Mouse (Mus musculus) lung, postnatal 14 days (tissue): ENCODE results near the gene Ms4a18.
"Not testable (repeated sequence)": the region's sequence is repeated elsewhere in the genome, so short reads cannot be mapped to it uniquely, and the experiment has no call there.

Experiments
- DNase-seq: peaks from one replicate; pipeline ENCODE4 v3.0.0; 2021

Gene Ms4a18

DNA sequence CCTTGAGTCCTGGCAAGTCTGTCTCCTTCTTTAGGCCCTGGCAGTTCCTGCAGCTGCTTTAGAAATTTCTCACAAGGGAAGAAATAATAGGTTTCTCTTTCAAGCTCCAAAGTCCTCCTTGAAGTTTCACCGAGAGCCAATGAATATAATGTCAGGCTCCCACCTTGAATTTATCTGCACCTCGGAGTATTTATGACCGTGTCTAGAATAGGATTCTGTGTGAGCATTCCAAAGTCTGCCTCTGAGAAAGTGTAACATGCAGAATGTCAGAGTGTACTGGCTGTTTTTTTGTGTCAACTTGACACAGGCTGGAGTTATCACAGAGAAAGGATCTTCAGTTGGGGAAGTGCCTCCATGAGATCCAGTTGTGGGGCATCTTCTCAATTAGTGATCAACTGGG lies at the start of gene Ms4a18:
TSS of gene Ms4a18 (minus strand) at position 141 of the 400 bp plus-strand sequence.
- DNase-seq = no peak

DNA sequence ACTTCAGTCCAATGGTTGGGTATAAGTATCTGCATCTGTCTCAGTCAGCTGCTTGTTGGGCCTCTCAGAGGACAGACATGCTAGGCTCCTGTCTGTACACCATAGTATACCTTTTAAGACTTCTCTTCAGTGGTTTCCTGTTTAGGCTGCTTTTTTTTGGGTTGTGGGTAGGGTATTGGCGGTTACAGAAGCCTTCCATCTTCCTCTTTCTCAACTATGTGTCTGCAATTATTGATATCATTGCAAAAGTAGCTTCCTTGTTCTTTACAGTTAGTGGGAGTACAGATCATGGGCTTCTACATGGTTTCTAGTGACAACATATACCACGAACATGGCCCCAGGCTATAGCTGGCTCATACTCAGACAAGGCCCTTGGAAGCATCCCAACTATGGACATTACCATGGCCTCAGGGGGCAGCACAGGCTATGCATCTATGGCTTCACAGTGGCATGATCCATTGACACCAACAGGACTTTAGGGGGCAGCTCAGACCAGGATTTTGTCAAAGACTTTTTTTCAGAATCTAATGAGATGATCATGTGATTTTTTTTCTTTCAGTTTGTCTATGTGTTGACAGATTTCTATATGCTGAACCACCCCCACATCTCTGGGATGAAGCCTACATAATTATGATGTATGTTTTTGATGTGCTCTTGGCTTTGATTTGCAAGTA lies 47.5 kb upstream of the Ms4a18 start:
- DNase-seq = no peak

DNA sequence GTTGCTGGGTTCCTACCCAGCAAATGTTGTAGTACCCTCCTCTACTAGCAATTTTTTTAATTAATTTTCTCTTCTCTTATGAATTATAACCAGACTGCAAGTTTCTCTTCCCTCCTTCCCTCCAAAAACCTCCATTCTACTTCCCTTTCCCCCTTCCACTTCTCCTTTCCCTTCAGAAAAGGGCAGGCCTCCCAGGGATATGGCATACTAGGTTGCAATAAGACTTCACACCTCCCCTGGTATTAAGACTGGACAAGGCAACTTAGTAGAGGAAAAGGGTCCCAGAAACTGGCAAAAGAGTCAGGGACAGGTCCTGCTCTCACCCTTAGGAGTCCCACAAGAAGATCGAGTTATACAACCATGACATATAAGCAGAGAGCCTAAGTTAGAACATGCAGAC lies 43.1 kb upstream of the Ms4a18 start:
- no peak for DNase-seq

GRCm38 (mm10) chr19:11059967-11060366 lies 42.1 kb upstream of the Ms4a18 start:
- DNase-seq = no peak

DNA sequence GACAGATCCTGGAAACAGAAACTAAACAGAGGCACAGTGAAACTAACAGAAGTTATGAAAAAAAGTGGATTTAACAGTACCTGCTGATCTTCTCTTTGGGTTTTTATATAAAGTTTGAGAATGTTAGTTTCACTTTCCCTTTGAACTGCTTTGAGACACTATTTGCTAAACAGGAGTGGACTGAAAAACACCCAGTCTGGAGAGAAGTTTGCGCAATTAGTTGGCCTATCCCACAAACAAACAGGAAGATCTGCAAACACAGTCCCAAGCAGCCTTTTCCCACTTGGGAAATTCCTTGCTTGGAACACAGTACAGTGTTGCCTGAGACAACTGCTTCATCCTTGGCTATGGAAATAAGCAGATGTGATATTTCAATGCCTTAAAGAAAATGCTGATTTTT lies 37.9 kb upstream of the Ms4a18 start:
- not testable (repeated sequence) for DNase-seq

DNA sequence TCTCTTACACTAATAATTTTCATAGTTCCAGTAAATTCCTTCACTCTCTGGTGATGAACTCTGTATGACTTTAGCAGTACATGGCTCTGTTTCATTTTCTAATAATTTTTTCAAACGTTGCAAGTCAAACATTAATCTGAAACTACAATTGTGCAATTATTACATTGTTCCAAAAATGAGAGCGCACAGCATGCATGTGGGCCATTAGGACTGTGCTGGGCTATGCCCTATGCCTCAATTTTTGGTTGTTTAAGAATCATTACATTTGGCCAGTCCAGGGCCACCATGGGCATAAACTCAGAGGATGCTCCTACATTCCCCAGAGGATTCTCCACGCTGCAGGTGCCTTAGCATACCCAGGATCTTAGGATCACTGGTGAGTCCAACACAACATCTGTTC lies 35.4 kb upstream of the Ms4a18 start:
- DNase-seq = no peak

DNA sequence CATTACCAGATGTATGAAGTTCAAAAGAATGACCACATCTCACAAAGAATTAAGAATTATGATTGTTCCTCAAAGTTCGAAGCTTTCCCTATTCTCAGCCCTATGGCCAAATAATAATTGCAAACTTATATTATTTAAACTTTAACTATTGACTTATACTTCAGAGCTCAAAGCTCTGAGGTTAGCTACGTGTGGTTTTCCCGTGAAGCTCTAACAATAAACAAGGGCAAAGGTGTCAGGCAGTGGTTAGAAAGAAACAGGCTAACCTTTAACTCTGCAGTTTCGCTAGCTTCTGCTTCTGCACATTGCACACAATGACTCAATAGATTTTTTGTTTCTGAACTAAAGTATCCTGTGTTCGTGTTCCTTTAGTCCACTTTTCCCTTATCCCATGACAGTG lies 35.0 kb upstream of the Ms4a18 start:
- DNase-seq = no peak

DNA sequence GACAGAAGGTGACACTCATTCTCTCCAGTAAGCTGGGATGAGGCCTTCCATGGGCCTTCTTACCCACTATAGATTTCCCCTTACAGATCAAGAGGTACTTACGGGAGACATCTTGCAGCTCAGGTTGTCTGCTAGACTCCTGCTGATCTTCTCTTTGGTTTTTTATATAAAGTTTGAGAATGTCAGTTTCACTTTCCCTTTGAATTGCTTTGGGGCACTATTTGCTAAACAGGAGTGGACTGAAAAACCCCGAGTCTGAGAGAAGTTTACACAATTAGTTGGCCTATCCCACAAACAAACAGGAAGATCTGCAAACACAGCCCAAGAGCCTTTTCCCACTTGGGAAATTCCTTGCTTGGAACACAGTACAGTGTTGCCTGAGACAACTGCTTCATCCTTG lies 32.5 kb upstream of the Ms4a18 start:
- no peak for DNase-seq

DNA sequence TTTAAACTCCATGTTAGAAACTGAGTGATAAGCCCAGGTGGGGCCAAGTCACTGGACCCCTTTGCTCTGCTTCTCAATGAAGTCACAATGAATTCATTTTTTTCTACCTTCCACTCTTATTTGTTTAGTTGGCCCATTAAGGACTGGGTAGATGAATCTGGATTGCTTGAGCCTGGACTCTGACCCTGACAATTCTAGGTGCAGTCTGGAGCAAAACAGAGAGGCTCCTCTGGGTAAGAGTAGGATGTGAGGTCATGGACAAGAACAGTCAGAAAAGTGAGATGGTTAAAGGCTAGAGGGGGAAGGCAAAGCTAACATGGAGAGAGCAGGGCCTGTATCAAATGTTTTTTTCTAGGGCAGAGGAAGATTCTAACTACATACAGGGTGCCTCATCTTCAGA lies 31.6 kb upstream of the Ms4a18 start:
- DNase-seq = no peak

DNA sequence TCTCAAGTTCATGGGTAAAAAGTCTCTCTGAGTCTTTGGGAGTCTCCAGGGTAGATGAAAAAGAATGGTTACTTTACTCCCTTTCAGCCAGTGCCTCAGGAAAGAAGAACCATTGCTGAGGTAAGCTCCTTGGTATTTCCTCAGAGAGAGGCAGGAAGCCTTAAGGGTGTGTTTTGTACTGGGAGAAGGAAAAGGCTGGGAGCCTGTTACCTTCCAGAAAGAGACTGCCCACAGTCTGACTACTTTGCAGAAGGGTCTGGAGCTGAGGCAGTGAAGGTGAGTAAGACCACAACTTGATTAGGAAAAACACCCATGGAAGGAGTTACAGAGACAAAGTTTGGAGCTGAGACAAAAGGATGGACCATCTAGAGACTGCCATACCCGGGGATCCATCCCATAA lies 30.7 kb upstream of the Ms4a18 start:
- DNase-seq = no peak

DNA sequence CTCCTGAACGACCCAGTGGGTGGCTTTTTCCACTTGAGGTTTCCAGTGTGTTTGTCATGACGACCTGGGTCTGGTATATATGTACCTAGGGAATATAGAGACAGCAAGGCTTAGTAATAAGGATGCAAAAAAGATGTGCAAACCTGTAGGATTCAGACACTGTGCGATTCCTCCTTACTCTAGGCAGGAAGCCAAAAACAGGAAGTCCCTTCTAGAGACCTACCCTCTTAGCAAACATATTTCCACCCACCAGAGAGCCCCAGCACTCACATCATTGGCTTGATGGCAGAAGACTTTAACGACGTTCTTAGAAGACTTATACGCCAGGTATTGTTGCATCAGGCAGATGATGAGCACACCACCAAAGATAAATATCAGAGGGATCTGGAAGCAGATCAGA lies 30.2 kb upstream of the Ms4a18 start:
- DNase-seq = no peak

DNA sequence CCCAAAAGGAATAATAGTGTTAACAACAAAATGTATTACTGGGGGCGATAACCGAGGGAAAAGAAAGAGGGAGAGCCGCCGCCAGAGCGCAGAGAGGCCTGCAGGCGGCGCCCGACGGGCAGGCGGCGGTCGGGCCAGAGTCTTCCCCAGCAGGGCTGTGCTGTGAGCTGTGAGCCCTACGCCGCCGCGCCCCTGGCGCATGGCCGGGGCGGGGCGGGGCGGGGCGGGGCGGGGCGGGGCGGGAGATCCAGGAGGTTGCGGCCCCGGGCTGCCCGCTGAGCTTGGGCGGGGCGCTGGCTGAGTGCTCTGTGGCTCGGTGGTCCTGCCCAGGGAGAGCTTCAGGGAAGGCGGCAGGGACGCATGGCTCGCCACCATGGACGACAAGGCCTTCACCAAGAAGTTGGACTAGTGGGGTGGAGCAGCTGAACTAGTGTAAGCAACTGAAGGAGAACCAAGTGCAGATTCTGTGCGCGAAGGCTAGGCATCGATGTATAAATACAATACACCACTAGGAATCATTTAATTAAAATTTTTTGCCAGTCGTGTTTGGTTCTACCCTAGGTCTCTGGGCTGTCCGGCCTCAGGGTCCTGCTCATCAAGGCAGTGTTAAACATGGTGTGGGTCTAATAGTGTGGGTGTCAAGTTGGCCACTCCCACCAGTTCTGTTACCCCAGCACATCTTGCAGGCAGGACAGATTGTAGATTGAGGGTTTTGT lies 27.3 kb upstream of the Ms4a18 start:
- DNase-seq = peak; percentile 68

GRCm38 (mm10) chr19:11044671-11044995 lies 26.8 kb upstream of the Ms4a18 start:
- no peak for DNase-seq

- no peak for DNase-seq
These were observed 19.7 kb upstream of the Ms4a18 start for GRCm38 (mm10) chr19:11037570-11037969.

DNA sequence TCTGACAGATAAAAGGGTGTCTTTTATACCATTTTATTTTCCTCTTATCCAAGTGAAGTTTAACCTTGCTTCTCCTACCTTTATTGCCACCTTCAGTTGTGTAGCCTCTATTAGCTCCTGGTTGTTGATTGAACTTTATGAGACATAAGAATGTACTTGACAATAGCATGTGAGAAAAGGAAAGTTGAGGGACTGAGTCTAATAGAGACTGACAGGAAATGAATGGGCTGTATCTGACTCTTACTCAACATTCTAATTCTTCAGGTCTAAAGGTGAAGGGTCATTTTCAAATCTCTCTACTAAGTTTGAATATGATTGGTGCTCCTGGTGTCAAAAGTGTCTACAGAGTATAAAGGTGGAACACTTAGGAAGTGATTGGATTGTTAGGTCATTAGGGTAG lies 4.6 kb upstream of the Ms4a18 start:
- DNase-seq = no peak

- no peak for DNase-seq
These were observed 580 bp downstream of the Ms4a18 start for GRCm38 (mm10) chr19:11017251-11017650.

- DNase-seq = no peak
These were observed 1.8 kb downstream of the Ms4a18 start for GRCm38 (mm10) chr19:11015998-11016397.

DNA sequence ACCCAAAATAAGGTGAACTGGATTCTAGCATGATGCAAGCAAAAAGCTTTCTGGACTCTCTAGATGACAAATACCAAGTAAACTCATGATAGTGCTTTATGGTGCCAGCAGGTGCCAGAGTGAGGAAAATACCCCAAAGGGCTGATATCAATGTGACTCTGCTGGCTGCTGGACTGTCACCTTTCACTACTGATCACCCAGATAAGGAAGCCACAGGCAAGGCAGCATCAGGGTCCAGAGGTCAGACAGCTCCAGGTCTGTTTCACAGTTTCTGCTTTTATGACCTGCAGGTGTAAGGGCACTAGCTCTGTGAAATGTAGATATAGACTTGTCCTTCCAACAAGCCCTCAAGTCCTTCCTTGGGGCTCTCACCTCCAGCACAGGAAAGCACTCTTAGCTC lies 2.4 kb downstream of the Ms4a18 start:
- no peak for DNase-seq

- no peak for DNase-seq
These were observed 24.7 kb downstream of the Ms4a18 start, which contains the start of gene Ms4a15 for GRCm38 (mm10) chr19:10993150-10993549. Ms4a15 (minus strand) TSS chr19:10993250.

GRCm38 (mm10) chr19:10991911-10992310 lies 25.9 kb downstream of the Ms4a18 start:
- no peak for DNase-seq

GRCm38 (mm10) chr19:10990751-10991150 lies 27.1 kb downstream of the Ms4a18 start:
- DNase-seq = no peak

DNA sequence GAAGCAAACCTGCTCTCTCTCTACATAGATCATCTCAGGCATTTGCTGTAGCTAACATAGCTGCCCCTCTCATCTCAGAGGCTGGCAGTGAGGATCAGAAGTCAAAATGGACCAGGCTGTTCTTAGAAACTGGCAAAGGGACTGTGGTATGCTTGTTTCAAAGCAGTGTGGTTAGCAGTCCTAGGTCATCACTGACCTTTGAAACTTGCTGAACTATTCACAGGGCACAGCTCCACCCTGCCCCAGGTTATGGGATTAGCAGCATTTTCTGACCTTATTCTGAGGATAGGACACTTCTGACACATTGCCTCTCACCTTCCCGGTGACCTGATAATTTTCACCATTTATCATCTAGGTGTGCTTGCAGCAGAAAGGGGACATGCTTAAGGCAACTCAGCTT lies 29.3 kb downstream of the Ms4a18 start:
- DNase-seq = no peak

- no peak for DNase-seq
These were observed 31.9 kb downstream of the Ms4a18 start for GRCm38 (mm10) chr19:10985889-10986288.

- no peak for DNase-seq
These were observed 33.3 kb downstream of the Ms4a18 start for GRCm38 (mm10) chr19:10984551-10984950.

GRCm38 (mm10) chr19:10983146-10983545 lies 34.7 kb downstream of the Ms4a18 start:
- DNase-seq = peak; percentile 59
